Mouse (Mus musculus): ENCODE data around the gene Twsg1. TPM values are rescaled to one million over a fixed set of nuclear protein-coding genes. Genes with fewer than 3 reads are reported as not detected.

Twsg1 gene
- polyA plus RNA-seq, 1 experiment from 2014 or later = 47.3 TPM

DNA sequence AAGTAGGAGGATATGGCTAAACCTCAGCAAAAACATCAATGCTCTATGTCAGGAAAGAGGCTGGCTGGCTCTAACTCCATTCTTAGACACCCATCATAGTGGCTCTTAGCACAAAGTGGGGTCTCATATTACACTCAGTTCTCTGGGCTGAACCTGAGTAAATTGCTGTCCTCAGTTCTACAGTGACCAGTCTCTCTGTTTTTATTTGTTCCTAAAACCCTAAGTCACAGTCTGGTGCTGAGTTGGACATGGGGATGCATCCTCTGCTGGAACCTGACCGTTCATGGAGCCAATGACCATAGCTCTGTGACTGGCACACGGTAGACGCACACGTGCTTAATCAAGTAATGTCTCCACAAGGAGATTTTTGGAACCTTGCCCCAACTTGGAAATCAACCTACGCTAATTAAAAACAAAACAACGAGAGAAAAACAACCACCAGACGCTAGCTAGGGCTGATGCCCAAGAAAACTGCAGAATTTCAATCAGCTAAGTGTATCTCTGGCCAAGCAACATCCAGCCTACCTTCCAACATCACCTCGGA, 6.8 kb upstream of the Twsg1 start:
- 89% methylated on average over 8 of the region's 8 CpGs for WGBS
- no peak for ATAC-seq (replicated peaks; ENCODE audit: low FRiP score)

DNA sequence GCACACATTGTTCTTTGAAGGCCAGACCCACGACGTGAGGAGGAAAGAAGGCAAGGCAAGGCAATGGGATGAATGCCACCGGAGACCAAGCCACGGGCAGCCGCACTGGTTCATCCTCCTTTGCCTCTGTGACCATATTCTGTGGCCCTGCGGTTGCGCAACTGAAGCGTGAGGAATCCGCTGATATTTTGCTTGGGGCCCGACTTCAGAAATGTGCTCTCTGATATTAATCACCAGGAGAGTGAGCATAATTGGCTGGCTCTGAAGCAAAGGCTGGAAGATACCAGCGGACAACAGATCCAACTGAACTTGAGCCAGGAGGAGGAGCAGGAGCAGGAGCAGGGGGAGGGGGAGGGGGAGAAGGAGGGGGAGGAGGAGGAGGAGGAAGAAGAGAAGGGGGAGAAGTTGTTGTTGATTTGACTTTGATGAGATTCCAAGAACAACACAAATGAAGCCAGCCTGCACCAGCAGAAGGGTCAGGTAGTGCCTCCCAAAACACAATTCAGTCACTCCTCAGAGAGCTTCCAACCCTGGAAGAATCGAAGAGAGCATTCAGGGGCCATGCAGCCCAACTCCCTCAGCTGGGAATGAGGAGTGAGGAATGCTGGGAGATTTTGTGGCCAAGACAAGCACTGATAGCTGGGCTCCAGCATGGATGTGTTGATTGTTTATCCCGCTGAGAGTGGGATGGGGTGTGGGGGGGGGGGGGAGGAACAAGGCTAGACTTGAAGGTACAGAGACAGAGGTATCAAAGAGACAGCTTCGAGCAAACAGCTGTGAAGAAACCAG, 6.2 kb upstream of the Twsg1 start:
- H3K4me1 ChIP-seq (replicated peaks; ENCODE audit: control insufficient read depth, insufficient read depth, low read length) = peaks cover 8% of the 10 kb centered on the region; the same call in 1 of the 2 replicates
- no peaks in the 10 kb centered on the region for H3K27me3 ChIP-seq (replicated peaks; ENCODE audit: control insufficient read depth, insufficient read depth, low read length)
- no peak overlapping the region for H3K4me3 ChIP-seq (ENCODE audit: low read depth, low read length)
- no peak overlapping the region for H3K9ac ChIP-seq (ENCODE audit: low read depth, low read length)
- no peaks in the 10 kb centered on the region for H3K36me3 ChIP-seq (ENCODE audit: control insufficient read depth, insufficient read depth, low read length)
- DNase-seq (ENCODE audit: low spot score) (no peak), ATAC-seq (replicated peaks; ENCODE audit: low FRiP score) (peak; percentile 21; the same call in 1 of the 2 replicates)
- WGBS = 56% methylated on average over 14 of the region's 14 CpGs
- no peak overlapping the region for H3K27ac ChIP-seq (ENCODE audit: low read depth, low read length)
- no peaks in the 10 kb centered on the region for H3K9me3 ChIP-seq (ENCODE audit: control insufficient read depth, low read length)
- no peak overlapping the region for H3K4me2 ChIP-seq

More for the DNA sequence above, 6.8 kb upstream of the Twsg1 start:
- Histone ChIP-seq H3K4me3 (ENCODE audit: low read depth, low read length) (no peak overlapping the region), H3K27me3 (replicated peaks; ENCODE audit: control insufficient read depth, insufficient read depth, low read length) (no peaks in the 10 kb centered on the region), H3K9ac (ENCODE audit: low read depth, low read length) (no peak overlapping the region), H3K4me1 (replicated peaks; ENCODE audit: control insufficient read depth, insufficient read depth, low read length) (peaks cover 8% of the 10 kb centered on the region; the same call in 1 of the 2 replicates), H3K4me2 (no peak overlapping the region), H3K9me3 (ENCODE audit: control insufficient read depth, low read length) (no peaks in the 10 kb centered on the region), H3K27ac (ENCODE audit: low read depth, low read length) (no peak overlapping the region), H3K36me3 (ENCODE audit: control insufficient read depth, insufficient read depth, low read length) (no peaks in the 10 kb centered on the region)
- no peak for DNase-seq (ENCODE audit: low spot score)

- Histone ChIP-seq H3K27me3 (replicated peaks; ENCODE audit: control insufficient read depth, insufficient read depth, low read length) (no peaks in the 10 kb centered on the region), H3K36me3 (ENCODE audit: control insufficient read depth, insufficient read depth, low read length) (no peaks in the 10 kb centered on the region), H3K4me1 (replicated peaks; ENCODE audit: control insufficient read depth, insufficient read depth, low read length) (peaks cover 8% of the 10 kb centered on the region; the same call in 1 of the 2 replicates), H3K9ac (ENCODE audit: low read depth, low read length) (no peak overlapping the region), H3K4me3 (ENCODE audit: low read depth, low read length) (no peak overlapping the region), H3K9me3 (ENCODE audit: control insufficient read depth, low read length) (no peaks in the 10 kb centered on the region), H3K4me2 (no peak overlapping the region), H3K27ac (ENCODE audit: low read depth, low read length) (no peak overlapping the region)
- ATAC-seq (replicated peaks; ENCODE audit: low FRiP score) = no peak
- WGBS = 83% methylated on average over 3 of the region's 3 CpGs
- DNase-seq (ENCODE audit: low spot score) = no peak
Measured at GRCm38 (mm10) chr17:65956140-65956539, 5.1 kb upstream of the Twsg1 start.

GRCm38 (mm10) chr17:65953959-65954358, 2.9 kb upstream of the Twsg1 start:
- H3K9ac ChIP-seq (ENCODE audit: low read depth, low read length) = no peak overlapping the region
- no peak for ATAC-seq (replicated peaks; ENCODE audit: low FRiP score)
- no peaks in the 10 kb centered on the region for H3K36me3 ChIP-seq (ENCODE audit: control insufficient read depth, insufficient read depth, low read length)
- H3K27ac ChIP-seq (ENCODE audit: low read depth, low read length) = no peak overlapping the region
- 54% methylated on average over 4 of the region's 4 CpGs for WGBS
- H3K4me1 ChIP-seq (replicated peaks; ENCODE audit: control insufficient read depth, insufficient read depth, low read length) = peaks cover 8% of the 10 kb centered on the region; the same call in 1 of the 2 replicates
- no peak for DNase-seq (ENCODE audit: low spot score)
- H3K4me3 ChIP-seq (ENCODE audit: low read depth, low read length) = no peak overlapping the region
- H3K9me3 ChIP-seq (ENCODE audit: control insufficient read depth, low read length) = no peaks in the 10 kb centered on the region
- H3K4me2 ChIP-seq = no peak overlapping the region
- no peaks in the 10 kb centered on the region for H3K27me3 ChIP-seq (replicated peaks; ENCODE audit: control insufficient read depth, insufficient read depth, low read length)

DNA sequence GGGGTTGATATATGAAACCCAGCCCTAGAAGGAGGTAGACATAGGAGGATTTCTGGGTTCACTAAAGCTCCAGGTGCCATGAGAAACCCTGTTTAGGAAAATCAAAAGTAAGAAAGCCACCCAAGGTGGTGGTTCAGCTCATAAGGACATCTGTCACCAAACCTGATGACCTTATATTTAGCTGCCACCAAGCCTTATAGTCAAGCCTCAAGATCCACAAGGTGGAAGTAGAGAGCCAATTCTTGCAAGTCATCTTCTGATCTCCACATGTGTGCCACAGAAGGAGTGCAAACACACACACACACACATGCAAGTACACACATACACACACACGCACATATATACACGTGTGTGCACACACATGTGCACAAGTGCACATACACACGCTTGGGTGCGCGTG, 1.1 kb upstream of the Twsg1 start:
- no peak overlapping the region for H3K9ac ChIP-seq (ENCODE audit: low read depth, low read length)
- peaks cover 5% of the 10 kb centered on the region; the same call in 1 of the 2 replicates for H3K4me1 ChIP-seq (replicated peaks; ENCODE audit: control insufficient read depth, insufficient read depth, low read length)
- H3K9me3 ChIP-seq (ENCODE audit: control insufficient read depth, low read length) = no peaks in the 10 kb centered on the region
- H3K27me3 ChIP-seq (replicated peaks; ENCODE audit: control insufficient read depth, insufficient read depth, low read length) = no peaks in the 10 kb centered on the region
- 75% methylated on average over 5 of the region's 5 CpGs for WGBS
- peaks cover 5% of the 10 kb centered on the region; the same call in 1 of the 2 replicates for H3K36me3 ChIP-seq (ENCODE audit: control insufficient read depth, insufficient read depth, low read length)
- ATAC-seq (replicated peaks; ENCODE audit: low FRiP score) = no peak
- DNase-seq (ENCODE audit: low spot score) = no peak
- no peak overlapping the region for H3K4me2 ChIP-seq
- no peak overlapping the region for H3K27ac ChIP-seq (ENCODE audit: low read depth, low read length)
- H3K4me3 ChIP-seq (ENCODE audit: low read depth, low read length) = no peak overlapping the region

DNA sequence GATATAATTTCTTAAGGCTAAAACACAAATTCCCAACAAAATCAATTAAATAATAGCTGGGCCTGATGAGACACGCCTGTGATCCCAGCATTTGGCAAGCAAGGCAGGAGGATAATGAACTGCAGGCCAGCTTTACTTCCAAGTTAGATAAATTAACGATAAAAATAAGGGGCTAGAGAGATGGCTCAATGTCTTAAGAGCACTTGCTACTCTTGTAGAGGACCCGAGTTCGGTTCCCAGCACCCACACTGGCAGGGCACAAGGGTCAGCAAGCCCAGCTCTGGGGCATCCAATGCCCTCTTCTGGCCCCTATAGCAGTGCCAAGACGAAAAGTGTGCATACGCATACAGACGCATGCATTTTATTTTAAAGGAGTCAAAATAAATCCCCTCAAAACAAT, 843 bp downstream of the Twsg1 start:
- Histone ChIP-seq H3K36me3 (ENCODE audit: control insufficient read depth, insufficient read depth, low read length) (peaks cover 5% of the 10 kb centered on the region; the same call in 1 of the 2 replicates), H3K4me3 (ENCODE audit: low read depth, low read length) (peak overlapping the region; percentile 69), H3K4me1 (replicated peaks; ENCODE audit: control insufficient read depth, insufficient read depth, low read length) (no peaks in the 10 kb centered on the region), H3K27me3 (replicated peaks; ENCODE audit: control insufficient read depth, insufficient read depth, low read length) (no peaks in the 10 kb centered on the region), H3K9me3 (ENCODE audit: control insufficient read depth, low read length) (no peaks in the 10 kb centered on the region), H3K9ac (ENCODE audit: low read depth, low read length) (peak overlapping the region; percentile 94), H3K4me2 (peak overlapping the region; percentile 66), H3K27ac (ENCODE audit: low read depth, low read length) (peak overlapping the region; percentile 76; the same call in 1 of the 2 replicates)
- 32% methylated on average over 7 of the region's 7 CpGs for WGBS
- DNase-seq (ENCODE audit: low spot score) = no peak
- 0 out of 2 replicates have a peak, but pooled peaks have one; percentile 21 for ATAC-seq (replicated peaks; ENCODE audit: low FRiP score)

DNA sequence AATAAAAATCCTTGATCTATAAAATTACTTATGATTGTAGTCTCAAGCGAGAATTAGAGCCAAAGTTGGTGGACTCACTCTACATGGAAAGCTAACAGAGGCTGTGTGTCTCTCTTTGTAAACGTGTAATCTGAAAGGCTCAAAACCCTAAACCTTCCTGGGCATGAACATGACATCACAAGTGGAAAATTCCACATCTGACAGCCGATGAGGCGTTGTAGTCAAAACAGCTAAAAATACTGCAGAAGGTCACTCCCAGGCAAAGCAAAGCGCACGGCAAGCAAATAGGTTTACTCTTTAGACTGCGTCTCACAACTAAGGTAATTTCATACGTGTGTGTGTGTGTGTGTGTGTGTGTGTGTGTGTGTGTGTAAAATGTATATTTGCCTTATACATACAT, 3.7 kb downstream of the Twsg1 start:
- Histone ChIP-seq H3K9me3 (ENCODE audit: control insufficient read depth, low read length) (no peaks in the 10 kb centered on the region), H3K4me3 (ENCODE audit: low read depth, low read length) (no peak overlapping the region), H3K27me3 (replicated peaks; ENCODE audit: control insufficient read depth, insufficient read depth, low read length) (no peaks in the 10 kb centered on the region), H3K4me2 (no peak overlapping the region), H3K9ac (ENCODE audit: low read depth, low read length) (no peak overlapping the region), H3K4me1 (replicated peaks; ENCODE audit: control insufficient read depth, insufficient read depth, low read length) (no peaks in the 10 kb centered on the region), H3K27ac (ENCODE audit: low read depth, low read length) (no peak overlapping the region), H3K36me3 (ENCODE audit: control insufficient read depth, insufficient read depth, low read length) (peaks cover 5% of the 10 kb centered on the region; the same call in 1 of the 2 replicates)
- WGBS = 88% methylated on average over 8 of the region's 8 CpGs
- DNase-seq (ENCODE audit: low spot score) (no peak), ATAC-seq (replicated peaks; ENCODE audit: low FRiP score) (no peak)

GRCm38 (mm10) chr17:65945420-65945819, 5.6 kb downstream of the Twsg1 start:
- H3K4me3 ChIP-seq (ENCODE audit: low read depth, low read length) = no peak overlapping the region
- no peak overlapping the region for H3K27ac ChIP-seq (ENCODE audit: low read depth, low read length)
- peaks cover 3% of the 10 kb centered on the region; the same call in 1 of the 2 replicates for H3K4me1 ChIP-seq (replicated peaks; ENCODE audit: control insufficient read depth, insufficient read depth, low read length)
- no peaks in the 10 kb centered on the region for H3K9me3 ChIP-seq (ENCODE audit: control insufficient read depth, low read length)
- DNase-seq (ENCODE audit: low spot score) = no peak
- H3K36me3 ChIP-seq (ENCODE audit: control insufficient read depth, insufficient read depth, low read length) = peaks cover 5% of the 10 kb centered on the region; the same call in 1 of the 2 replicates
- ATAC-seq (replicated peaks; ENCODE audit: low FRiP score) = no peak
- H3K9ac ChIP-seq (ENCODE audit: low read depth, low read length) = no peak overlapping the region
- no peak overlapping the region for H3K4me2 ChIP-seq
- WGBS = 71% methylated on average over 2 of the region's 2 CpGs
- no peaks in the 10 kb centered on the region for H3K27me3 ChIP-seq (replicated peaks; ENCODE audit: control insufficient read depth, insufficient read depth, low read length)

Measured in liver, embryonic 11.5 days (tissue).